ENCODE assay signal across 22 mouse cellular contexts in genomic region chr11:29879641-29880040, GRCm38 (mm10). TPM values are rescaled to one million over a fixed set of nuclear protein-coding genes. Genes with fewer than 3 reads are reported as not detected.
A peak's percentile ranks its signal among the peaks of the same experiment; 100 is the strongest.
DNase-seq lines count a peak whose midpoint lies in the region; ATAC-seq and TF ChIP-seq lines count a peak whose summit lies in the region.
"Had no signal": no experiment of that assay in that cellular context is flagged by ENCODE, and none has a peak within 500 bp of the region (broad histone marks: within the 10 kb centered on the region; RNA-seq: fewer than 3 reads in every experiment).

No protein-coding gene starts in this region.

- no peak overlapping the region for H3K9ac ChIP-seq in kidney, embryonic 14.5 days (ENCODE audit: low read depth, low read length)
- H3K9ac ChIP-seq in hindbrain, embryonic 14.5 days, result no peak overlapping the region
- H3K9ac ChIP-seq: embryonic facial prominence, embryonic 12.5 days; forebrain, embryonic 12.5 days; heart, embryonic 13.5 days had no signal

- WGBS in kidney, embryonic 14.5 days, result 80% methylated on average over 2 of the region's 2 CpGs
- WGBS in hindbrain, embryonic 14.5 days, result 95% methylated on average over 2 of the region's 2 CpGs

- no peak overlapping the region for H3K4me3 ChIP-seq in embryonic fibroblast, embryonic 13.5 days (ENCODE audit: insufficient read depth, low read length)
- H3K4me3 ChIP-seq in kidney, embryonic 14.5 days (ENCODE audit: low read length), result no peak overlapping the region
- no peak overlapping the region for H3K4me3 ChIP-seq in hindbrain, embryonic 14.5 days (replicated peaks; ENCODE audit: low read length)
- H3K4me3 ChIP-seq: embryonic facial prominence, embryonic 12.5 days; forebrain, embryonic 12.5 days; gastrocnemius, adult 2 months; heart, embryonic 13.5 days had no signal

- H3K36me3 ChIP-seq in kidney, embryonic 14.5 days (ENCODE audit: control insufficient read depth, insufficient read depth, low read length), result no peaks in the 10 kb centered on the region
- no peaks in the 10 kb centered on the region for H3K36me3 ChIP-seq in hindbrain, embryonic 14.5 days (replicated peaks; ENCODE audit: control insufficient read depth, insufficient read depth)
- H3K36me3 ChIP-seq: embryonic facial prominence, embryonic 12.5 days; forebrain, embryonic 12.5 days; heart, embryonic 13.5 days had no signal

- no peaks in the 10 kb centered on the region for H3K27me3 ChIP-seq in kidney, embryonic 14.5 days (ENCODE audit: control insufficient read depth, insufficient read depth, low read length)
- no peaks in the 10 kb centered on the region for H3K27me3 ChIP-seq in hindbrain, embryonic 14.5 days (ENCODE audit: control insufficient read depth, insufficient read depth, low read length)
- H3K27me3 ChIP-seq: embryonic facial prominence, embryonic 12.5 days; forebrain, embryonic 12.5 days; heart, embryonic 13.5 days had no signal

- H3K9me3 ChIP-seq in kidney, embryonic 14.5 days (ENCODE audit: control insufficient read depth, low read length), result no peaks in the 10 kb centered on the region
- H3K9me3 ChIP-seq in hindbrain, embryonic 14.5 days (ENCODE audit: control insufficient read depth, low read length), result no peaks in the 10 kb centered on the region
- H3K9me3 ChIP-seq: embryonic facial prominence, embryonic 12.5 days; forebrain, embryonic 12.5 days; heart, embryonic 13.5 days had no signal

- DNase-seq in frontal cortex, postnatal 10 days (ENCODE audit: low spot score in 2 of 2), result no peak
- DNase-seq in 3134 (ENCODE audit: extremely low read depth, insufficient read length, low spot score), result peak; percentile 49
- peak; percentile 44 for DNase-seq in NIH3T3 (ENCODE audit: low read depth)
- no peak for DNase-seq in spleen, postnatal 10 days (ENCODE audit: low spot score in 2 of 2)
- DNase-seq in hindbrain, embryonic 14.5 days (ENCODE audit: low spot score), result no peak
- DNase-seq: adrenal gland, adult 2 months; adrenal gland, postnatal 25 days; cerebellum, adult 11 months; cerebellum, adult 8-10 months; gastrocnemius, adult 2 months; gastrocnemius, postnatal 25 days; heart, postnatal 36 days had no signal

- no peak for TF ChIP-seq CTCF in embryonic fibroblast, embryonic 13.5 days (IDR thresholded peaks at IDR 0.05; ENCODE audit: borderline replicate concordance, insufficient read depth, low read length)

- no peak overlapping the region for H3K4me2 ChIP-seq in kidney, embryonic 14.5 days (replicated peaks; ENCODE audit: low read depth, low read length)
- no peak overlapping the region for H3K4me2 ChIP-seq in hindbrain, embryonic 14.5 days (replicated peaks)
- H3K4me2 ChIP-seq: embryonic facial prominence, embryonic 12.5 days; forebrain, embryonic 12.5 days; heart, embryonic 13.5 days had no signal

- no peak for TF ChIP-seq POLR2A in embryonic fibroblast, embryonic 13.5 days (IDR thresholded peaks at IDR 0.05; ENCODE audit: low read depth, low read length)

- peaks cover 9% of the 10 kb centered on the region for H3K4me1 ChIP-seq in embryonic fibroblast, embryonic 13.5 days (ENCODE audit: control insufficient read depth, insufficient read depth, low read length)
- H3K4me1 ChIP-seq in kidney, embryonic 14.5 days (ENCODE audit: control insufficient read depth, insufficient read depth, low read length), result no peaks in the 10 kb centered on the region
- H3K4me1 ChIP-seq in hindbrain, embryonic 14.5 days (replicated peaks; ENCODE audit: control insufficient read depth, insufficient read depth, low read length), result no peaks in the 10 kb centered on the region
- H3K4me1 ChIP-seq: embryonic facial prominence, embryonic 12.5 days; heart, embryonic 13.5 days had no signal

- peak overlapping the region; percentile 70; the same call in 1 of the 2 replicates for H3K27ac ChIP-seq in embryonic fibroblast, embryonic 13.5 days (ENCODE audit: insufficient read depth, low read length)
- H3K27ac ChIP-seq in kidney, embryonic 14.5 days (ENCODE audit: low read depth, low read length), result no peak overlapping the region
- H3K27ac ChIP-seq in hindbrain, embryonic 14.5 days, result no peak overlapping the region
- H3K27ac ChIP-seq: embryonic facial prominence, embryonic 12.5 days; forebrain, embryonic 12.5 days; gastrocnemius, adult 2 months; heart, embryonic 13.5 days had no signal

- peak; percentile 96 for ATAC-seq in frontal cortex, adult (ENCODE audit: low TSS enrichment)
- ATAC-seq in kidney, embryonic 14.5 days (ENCODE audit: low FRiP score, low TSS enrichment), result no peak
- ATAC-seq in hindbrain, embryonic 14.5 days (ENCODE audit: low FRiP score), result no peak
- ATAC-seq: activated CD4-positive, CD25-positive, alpha-beta regulatory T cell, adult 4 months; forebrain, embryonic 16.5 days; hindbrain, embryonic 16.5 days; inflammation-experienced regulatory T-cells, adult 6 months had no signal

RNA-seq across cellular contexts. Expression of gene 4931440F15Rik, which starts 54.2 kb away (rescaled TPM):
- 0.21 TPM in 1 of 2 replicates, not detected in the other for polyA plus RNA-seq in embryonic fibroblast, embryonic 13.5 days (2011; ENCODE audit: insufficient read length, low read depth, missing spikeins)
- 0.06 and 0.08 TPM in 2 replicates for polyA plus RNA-seq in kidney, embryonic 14.5 days (2014; fragmentation: Nextera tagmentation; extraction: Ambion mirVana)
- 0.67 and 0.72 TPM in 2 replicates for polyA plus RNA-seq in hindbrain, embryonic 14.5 days (2014; fragmentation: Nextera tagmentation; extraction: Ambion mirVana)
- polyA plus RNA-seq: activated CD4-positive, CD25-positive, alpha-beta regulatory T cell, adult 4 months had no signal

Comparison
In these comparisons a context has a peak if more than half of its experiments do, and no peak if none do; other contexts are left out.
1. DNase-seq: peak in 3134 (single experiment) and NIH3T3 (single experiment); none in frontal cortex, postnatal 10 days (0 of 2), spleen, postnatal 10 days (0 of 2) and hindbrain, embryonic 14.5 days (single experiment).